Mouse (Mus musculus) heart, embryonic 16.5 days (tissue): Measurements from ENCODE around the gene Rap1a. TPM values are rescaled to one million over a fixed set of nuclear protein-coding genes. Genes with fewer than 3 reads are reported as not detected.
A peak's percentile ranks its signal among the peaks of the same experiment; 100 is the strongest.

ENCODE experiments used
- ATAC-seq: fragments of 200-750 bp; cut with Nextera tagmentation; replicated peaks from 2 replicates; pipeline ENCODE4 v1.8.0; 2017; ENCODE audit warnings: moderate number of reproducible peaks; ENCODE audit not compliant: insufficient read depth, low FRiP score; ENCODE audit errors: extremely low read depth
- H3K27ac ChIP-seq: fragments of 300-500 bp; sonication (generic); 2 replicates; pipeline ENCODE4 v1.5.1; 2014; ENCODE audit warnings: mild to moderate bottlenecking, low read length, control low read depth, moderate library complexity
- H3K27me3 ChIP-seq: fragments of 300-500 bp; sonication (generic); 2 replicates; pipeline ENCODE4 v1.6.1; 2014; ENCODE audit warnings: low read length, mixed read lengths; ENCODE audit not compliant: control insufficient read depth, insufficient read depth
- H3K36me3 ChIP-seq: fragments of 300-500 bp; sonication (generic); 2 replicates; pipeline ENCODE4 v1.6.1; 2014; ENCODE audit not compliant: control insufficient read depth, insufficient read depth
- H3K4me1 ChIP-seq: fragments of 300-500 bp; sonication (generic); 2 replicates; pipeline ENCODE4 v1.6.1; 2014; ENCODE audit warnings: low read length, mixed read lengths; ENCODE audit not compliant: control insufficient read depth, insufficient read depth
- H3K4me2 ChIP-seq: fragments of 300-500 bp; sonication (generic); 2 replicates; pipeline ENCODE4 v1.6.1; 2014; ENCODE audit warnings: low read depth, mild to moderate bottlenecking, control low read depth, low read length
- H3K4me3 ChIP-seq: fragments of 300-500 bp; sonication (generic); 2 replicates; pipeline ENCODE4 v1.5.1; 2014; ENCODE audit warnings: mild to moderate bottlenecking, control low read depth, low read length
- H3K9ac ChIP-seq: fragments of 300-500 bp; sonication (generic); 2 replicates; pipeline ENCODE4 v1.6.1; 2014; ENCODE audit warnings: low read length, control low read depth
- H3K9me3 ChIP-seq: fragments of 300-500 bp; sonication (generic); replicated peaks from 2 replicates; pipeline ENCODE4 v1.6.1; 2016; ENCODE audit warnings: low read length; ENCODE audit not compliant: control insufficient read depth
- WGBS: fragments of 180-500 bp; shearing (Covaris S2); extraction: QIAGEN DNeasy Blood & Tissue Kit; methylation state at CpG from one replicate; pipeline ENCODE4 v1.1.7; 2014; 5-methylcytosine and 5-hydroxymethylcytosine counted together
- polyA plus RNA-seq: library from polyadenylated mRNA; unstranded; fragments of >200 nt; fragmentation: Nextera tagmentation; extraction: Ambion mirVana; gene quantifications from 2 replicates; pipeline ENCODE4 v1.2.1, GENCODE M21; 2015

Rap1a gene
- polyA plus RNA-seq, 1 experiment from 2014 or later, result 98.8 TPM

DNA sequence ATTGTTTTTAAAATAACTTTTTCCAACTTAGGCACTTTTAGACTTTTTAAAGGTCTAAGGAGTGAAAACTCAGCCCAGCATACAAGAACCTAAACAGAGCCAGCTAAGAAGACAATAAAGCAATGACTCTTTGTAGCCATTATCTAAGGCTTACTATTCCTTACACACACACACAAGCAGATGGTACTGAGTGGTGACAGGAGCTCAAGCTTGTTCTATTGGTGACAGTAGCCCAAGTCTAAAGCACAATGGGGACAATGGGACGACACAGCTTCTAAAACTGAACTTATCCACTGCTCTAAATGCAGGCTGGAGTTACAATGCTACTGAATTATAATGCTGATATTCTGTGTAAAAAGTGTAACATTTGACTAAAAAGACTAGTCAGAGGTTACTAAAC lies 17.3 kb downstream of the Rap1a start:
- no peak for ATAC-seq
- Histone ChIP-seq H3K4me1 (peaks cover 5% of the 10 kb centered on the region), H3K9ac (no peak overlapping the region), H3K4me3 (no peak overlapping the region), H3K27me3 (no peaks in the 10 kb centered on the region), H3K36me3 (no peaks in the 10 kb centered on the region), H3K27ac (no peak overlapping the region), H3K9me3 (peaks cover 3% of the 10 kb centered on the region; the same call in 1 of the 2 replicates), H3K4me2 (no peak overlapping the region)
- WGBS, result 48% methylated on average over 1 of the region's 1 CpGs

DNA sequence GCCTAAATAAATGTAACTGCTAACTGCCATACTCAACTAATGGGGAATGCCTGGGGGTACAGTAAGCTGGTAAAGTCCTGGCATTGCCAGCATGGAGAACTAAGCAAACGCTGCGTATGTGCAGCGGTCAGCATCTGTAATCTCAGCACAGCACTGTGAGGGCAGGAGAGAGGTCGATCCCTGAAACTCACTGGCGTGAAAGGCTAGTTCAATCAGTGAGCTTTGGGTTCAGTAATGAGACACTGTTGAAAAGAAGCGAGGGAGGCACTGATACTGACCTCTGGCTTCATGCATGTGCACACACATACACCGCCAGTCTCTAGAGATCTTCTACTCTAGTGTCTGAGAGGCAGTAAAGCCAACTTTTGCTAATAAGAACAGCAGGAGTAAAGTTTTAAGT lies 18.7 kb downstream of the Rap1a start:
- Histone ChIP-seq H3K27ac (no peak overlapping the region), H3K27me3 (no peaks in the 10 kb centered on the region), H3K9me3 (0 out of 2 replicates have a peak, but pooled peaks cover 2% of the 10 kb centered on the region), H3K4me3 (no peak overlapping the region), H3K9ac (no peak overlapping the region), H3K4me1 (peaks cover 5% of the 10 kb centered on the region), H3K4me2 (no peak overlapping the region), H3K36me3 (no peaks in the 10 kb centered on the region)
- ATAC-seq, result no peak; the same call in 1 of the 2 replicates
- WGBS, result 64% methylated on average over 7 of the region's 7 CpGs

GRCm38 (mm10) chr3:105777997-105778396 lies 23.1 kb downstream of the Rap1a start:
- 0 out of 2 replicates have a peak, but pooled peaks cover 2% of the 10 kb centered on the region for H3K9me3 ChIP-seq
- WGBS, result 94% methylated on average over 3 of the region's 3 CpGs
- no peaks in the 10 kb centered on the region for H3K36me3 ChIP-seq
- no peaks in the 10 kb centered on the region; the same call in 1 of the 2 replicates for H3K4me1 ChIP-seq
- no peak for ATAC-seq
- no peaks in the 10 kb centered on the region for H3K27me3 ChIP-seq
- H3K9ac ChIP-seq, result no peak overlapping the region
- no peak overlapping the region for H3K27ac ChIP-seq
- H3K4me3 ChIP-seq, result no peak overlapping the region
- no peak overlapping the region for H3K4me2 ChIP-seq

DNA sequence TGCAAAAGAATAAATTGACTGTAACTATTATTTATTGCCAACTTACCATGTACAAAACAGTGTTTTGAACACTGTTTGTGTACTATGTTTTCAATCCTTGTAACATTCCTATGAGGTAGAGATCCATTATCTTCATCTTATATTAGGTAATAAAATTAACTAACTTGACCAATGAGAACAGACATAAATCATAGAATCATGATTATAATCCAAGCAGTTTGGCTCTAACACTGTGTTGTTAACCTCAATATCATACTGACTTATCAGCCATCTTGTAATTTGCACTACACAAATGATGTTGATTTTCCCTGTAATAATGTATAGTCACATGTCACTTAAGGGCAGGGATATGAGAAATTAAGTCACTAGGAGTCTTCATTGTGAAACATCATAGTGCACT lies 26.6 kb downstream of the Rap1a start:
- Histone ChIP-seq H3K9ac (no peak overlapping the region), H3K4me3 (no peak overlapping the region), H3K27me3 (no peaks in the 10 kb centered on the region), H3K36me3 (no peaks in the 10 kb centered on the region), H3K4me1 (no peaks in the 10 kb centered on the region; the same call in 1 of the 2 replicates), H3K9me3 (0 out of 2 replicates have a peak, but pooled peaks cover 2% of the 10 kb centered on the region), H3K4me2 (no peak overlapping the region), H3K27ac (no peak overlapping the region)
- no peak for ATAC-seq

DNA sequence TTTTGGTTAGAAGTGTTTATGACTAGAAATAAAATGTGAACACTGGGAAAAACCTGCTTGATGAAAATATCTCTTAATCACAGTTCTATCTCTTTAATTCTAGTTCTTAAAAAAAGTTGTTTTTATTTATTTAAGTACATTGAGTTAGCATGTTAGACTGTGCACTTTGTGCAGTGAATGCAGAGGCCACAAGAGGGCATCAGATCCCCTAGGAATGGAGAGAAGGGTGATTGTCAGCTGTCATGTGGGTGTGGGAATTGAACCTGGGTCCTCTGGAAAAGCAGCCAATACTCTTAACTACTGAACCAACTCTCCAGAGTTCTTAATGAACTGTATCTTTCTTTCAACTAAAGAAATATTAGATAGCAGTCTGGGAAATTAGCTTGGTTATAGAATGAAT lies 29.6 kb downstream of the Rap1a start:
- no peak overlapping the region for H3K9ac ChIP-seq
- H3K27ac ChIP-seq, result no peak overlapping the region
- ATAC-seq, result no peak
- H3K27me3 ChIP-seq, result no peaks in the 10 kb centered on the region
- H3K9me3 ChIP-seq, result no peaks in the 10 kb centered on the region
- H3K4me1 ChIP-seq, result no peaks in the 10 kb centered on the region
- H3K4me2 ChIP-seq, result no peak overlapping the region
- no peaks in the 10 kb centered on the region for H3K36me3 ChIP-seq
- H3K4me3 ChIP-seq, result no peak overlapping the region

- no peaks in the 10 kb centered on the region for H3K9me3 ChIP-seq
- no peak overlapping the region for H3K4me3 ChIP-seq
- H3K27ac ChIP-seq, result no peak overlapping the region
- H3K4me2 ChIP-seq, result no peak overlapping the region
- 0 out of 2 replicates have a peak, but pooled peaks cover 3% of the 10 kb centered on the region for H3K4me1 ChIP-seq
- no peaks in the 10 kb centered on the region for H3K36me3 ChIP-seq
- H3K9ac ChIP-seq, result no peak overlapping the region
- H3K27me3 ChIP-seq, result no peaks in the 10 kb centered on the region
- WGBS, result 92% methylated on average over 1 of the region's 1 CpGs
- ATAC-seq, result no peak
Observed at GRCm38 (mm10) chr3:105770836-105771235, 30.3 kb downstream of the Rap1a start.

- Histone ChIP-seq H3K4me3 (no peak overlapping the region), H3K36me3 (no peaks in the 10 kb centered on the region), H3K4me1 (0 out of 2 replicates have a peak, but pooled peaks cover 3% of the 10 kb centered on the region), H3K9me3 (no peaks in the 10 kb centered on the region), H3K4me2 (no peak overlapping the region), H3K9ac (no peak overlapping the region), H3K27ac (no peak overlapping the region), H3K27me3 (no peaks in the 10 kb centered on the region)
- 78% methylated on average over 2 of the region's 2 CpGs for WGBS
- no peak for ATAC-seq
Observed at GRCm38 (mm10) chr3:105769380-105769779, 31.8 kb downstream of the Rap1a start.

- H3K27ac ChIP-seq, result no peak overlapping the region
- H3K9ac ChIP-seq, result no peak overlapping the region
- peak; percentile 60; the same call in 1 of the 2 replicates for ATAC-seq
- no peaks in the 10 kb centered on the region for H3K9me3 ChIP-seq
- peaks cover 5% of the 10 kb centered on the region; the same call in 1 of the 2 replicates for H3K4me1 ChIP-seq
- no peaks in the 10 kb centered on the region for H3K27me3 ChIP-seq
- no peaks in the 10 kb centered on the region for H3K36me3 ChIP-seq
- WGBS, result 59% methylated on average over 6 of the region's 6 CpGs
- no peak overlapping the region for H3K4me2 ChIP-seq
- no peak overlapping the region for H3K4me3 ChIP-seq
Observed at GRCm38 (mm10) chr3:105768529-105768928, 32.6 kb downstream of the Rap1a start.

- H3K4me1 ChIP-seq, result peaks cover 15% of the 10 kb centered on the region
- no peaks in the 10 kb centered on the region for H3K36me3 ChIP-seq
- H3K4me3 ChIP-seq, result no peak overlapping the region
- no peaks in the 10 kb centered on the region for H3K9me3 ChIP-seq
- no peak overlapping the region for H3K4me2 ChIP-seq
- ATAC-seq, result no peak
- no peak overlapping the region for H3K9ac ChIP-seq
- WGBS, result 48% methylated on average over 4 of the region's 4 CpGs
- peak overlapping the region; percentile 29 for H3K27ac ChIP-seq
- H3K27me3 ChIP-seq, result no peaks in the 10 kb centered on the region
Observed at GRCm38 (mm10) chr3:105763132-105763851, 37.8 kb downstream of the Rap1a start.
